Mouse (Mus musculus) lung, postnatal 0 days (tissue): ENCODE data around the gene 4930432K21Rik.

Experiments
- CTCF ChIP-seq: IDR thresholded peaks from 2 replicates; pipeline ENCODE4 v1.5.1; 2016; ENCODE audit warnings: antibody characterized with exemption, mild to moderate bottlenecking
- EP300 ChIP-seq: IDR thresholded peaks from 2 replicates; pipeline ENCODE4 v1.6.1; 2016; ENCODE audit warnings: antibody characterized with exemption, mild to moderate bottlenecking, control low read depth

DNA sequence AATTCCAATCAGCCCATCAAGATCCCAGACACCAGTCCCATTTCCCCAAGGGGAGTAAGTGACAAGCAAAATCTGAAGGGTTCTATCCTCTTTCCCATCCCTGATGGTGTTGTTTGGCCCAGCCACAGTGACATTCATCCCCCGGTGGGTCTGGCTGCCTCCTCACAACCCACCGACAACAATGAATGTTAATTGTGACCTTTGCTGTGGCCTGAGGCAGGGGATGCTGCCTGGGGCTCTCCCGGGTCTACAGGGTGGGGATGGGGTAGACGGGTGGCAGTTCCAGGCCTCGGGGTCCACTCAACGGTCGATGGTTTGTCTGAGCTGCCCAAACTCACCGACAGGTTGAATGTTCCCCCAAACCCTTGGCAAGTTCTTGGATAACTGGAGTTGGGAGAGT lies 30.8 kb downstream of the 4930432K21Rik start:
- no peak for TF ChIP-seq CTCF
- no peak for TF ChIP-seq EP300
